Mouse (Mus musculus) neural tube, embryonic 12.5 days (tissue): Measurements from ENCODE around the gene Uaca. TPM values are rescaled to one million over a fixed set of nuclear protein-coding genes. Genes with fewer than 3 reads are reported as not detected.

ENCODE experiments used
- polyA plus RNA-seq: library from polyadenylated mRNA; unstranded; fragments of >200 nt; fragmentation: Nextera tagmentation; extraction: Ambion mirVana; gene quantifications from 2 replicates; pipeline ENCODE4 v1.2.1, GENCODE M21; 2016

The Uaca gene
- polyA plus RNA-seq, 1 experiment from 2014 or later, result 35.2 TPM

Other genes with a start within 250 kb of the Uaca start
- gene Lrrc49, start 106.4 kb upstream of the Uaca start, polyA plus RNA-seq, result 53.8 and 59.4 TPM in 2 replicates
- gene Larp6, start 81.6 kb upstream of the Uaca start, polyA plus RNA-seq, result 5.2 and 6.0 TPM in 2 replicates